Mouse (Mus musculus): ENCODE measurements around the gene Hps3.

- TF ChIP-seq POLR2A (IDR thresholded peaks at IDR 0.05; ENCODE audit: control insufficient read depth, extremely low read depth, insufficient read depth, low read length, poor library complexity) (no peak), CTCF (IDR thresholded peaks at IDR 0.05; ENCODE audit: borderline replicate concordance, control insufficient read depth, extremely low read depth, insufficient read depth, low read length, poor library complexity) (no peak)
Measured at GRCm38 (mm10) chr3:19992388-19992787, 42.7 kb downstream of the Hps3 start.
